Mouse (Mus musculus) v-Abl transformed pro-B cells (cell line): ENCODE data around the gene Apmap.

Source experiments
- in situ Hi-C, 2 experiments: fragments of 400-800 bp; cut with MboI; formaldehyde crosslinking; loops; one replicate each; pipeline ENCODE4 v1.15.1; 2025; ENCODE audit not compliant: unreplicated experiment in 2 of 2

Gene Apmap

DNA sequence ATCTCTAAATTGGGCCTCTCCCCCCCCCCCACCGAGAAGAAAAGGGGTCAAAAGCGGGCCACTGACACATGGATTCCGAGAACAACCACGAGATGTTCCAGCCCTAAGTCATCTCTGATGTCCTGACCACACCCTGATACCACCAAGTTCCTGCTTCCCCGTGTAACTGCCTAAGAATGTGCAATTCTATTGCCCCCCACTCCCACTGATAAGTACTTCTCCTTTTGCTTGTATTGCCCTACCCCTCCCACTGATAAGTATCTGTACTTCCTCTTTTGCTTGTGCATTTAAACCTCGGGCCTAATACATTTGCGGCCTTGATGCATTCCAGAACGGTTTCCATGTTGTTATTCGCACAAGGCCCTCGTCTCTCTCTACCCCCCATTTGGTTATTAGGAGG is 58.8 kb downstream of the Apmap start:
- in situ Hi-C loops, result loop anchor here in 1 of 2 experiments (10.0 kb wide), 1 partner anchor 1195 kb away; no protein-coding TSS in a partner anchor
